8 mouse cellular contexts compared by ENCODE assay signal in the genomic region with DNA sequence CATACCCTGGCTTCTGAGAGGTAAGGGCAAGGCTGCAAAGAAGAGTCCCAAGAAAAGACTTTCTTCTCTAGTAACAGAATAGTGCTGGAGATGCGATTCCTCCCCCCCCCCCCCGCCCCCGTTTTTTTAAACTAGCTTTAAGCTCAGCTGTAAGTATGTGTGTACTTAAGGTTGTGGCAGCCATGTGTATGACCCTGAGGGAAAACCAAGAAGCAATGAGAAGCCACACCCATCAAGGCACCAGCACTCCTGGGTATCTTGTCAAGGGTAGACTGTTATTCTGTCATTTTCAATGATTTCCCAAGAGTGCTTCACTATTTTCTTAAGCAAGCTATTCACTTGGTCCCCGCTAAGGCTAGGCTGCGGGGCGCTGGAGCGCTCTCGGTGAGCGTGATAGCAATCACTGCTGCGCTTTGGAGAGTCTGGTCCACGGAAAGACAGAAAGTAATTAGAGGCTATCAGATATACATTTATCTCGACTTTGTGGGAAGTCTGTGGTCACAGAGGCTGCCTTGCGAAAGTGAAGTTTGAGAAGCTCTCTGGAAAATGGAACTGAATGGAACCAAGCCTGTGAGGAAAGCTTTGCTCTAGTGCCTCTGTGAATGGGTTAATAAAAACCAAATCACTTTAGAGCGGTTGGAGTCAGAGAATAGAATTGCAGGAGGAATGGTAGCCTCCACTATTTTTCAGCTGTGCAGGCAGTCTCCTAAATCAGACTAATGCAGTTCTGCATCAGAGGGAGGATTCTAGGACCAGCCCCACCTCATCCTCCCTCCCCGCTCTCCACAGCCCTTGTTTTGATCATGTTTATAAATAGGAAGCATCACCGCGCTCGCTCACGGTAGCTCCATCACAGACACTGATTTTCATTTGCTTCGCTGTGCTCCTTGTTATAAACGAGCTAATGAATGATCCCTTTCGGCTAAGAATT.
DNase-seq lines count a peak whose midpoint lies in the region; ATAC-seq lines count a peak whose summit lies in the region.

No protein-coding gene starts in this region.

- no peaks in the 10 kb centered on the region for H3K9me3 ChIP-seq in forebrain, embryonic 13.5 days (replicated peaks)
- no peaks in the 10 kb centered on the region for H3K9me3 ChIP-seq in forebrain, embryonic 12.5 days
- H3K9me3 ChIP-seq in lung, embryonic 15.5 days = no peaks in the 10 kb centered on the region

- peak overlapping the region; percentile 43 for H3K4me2 ChIP-seq in forebrain, embryonic 13.5 days
- no peak overlapping the region for H3K4me2 ChIP-seq in forebrain, embryonic 12.5 days
- peak overlapping the region; percentile 41 for H3K4me2 ChIP-seq in lung, embryonic 15.5 days

- no peaks in the 10 kb centered on the region for H3K27me3 ChIP-seq in forebrain, embryonic 13.5 days
- no peaks in the 10 kb centered on the region for H3K27me3 ChIP-seq in forebrain, embryonic 12.5 days
- H3K27me3 ChIP-seq in lung, embryonic 15.5 days = no peaks in the 10 kb centered on the region

- H3K4me1 ChIP-seq in forebrain, embryonic 13.5 days = no peaks in the 10 kb centered on the region
- H3K4me1 ChIP-seq in forebrain, embryonic 12.5 days = 0 out of 2 replicates have a peak, but pooled peaks cover 2% of the 10 kb centered on the region
- no peaks in the 10 kb centered on the region for H3K4me1 ChIP-seq in lung, embryonic 15.5 days

- peak; percentile 62 for ATAC-seq in forebrain, embryonic 13.5 days
- no peak for ATAC-seq in forebrain, embryonic 12.5 days (ENCODE audit: low FRiP score)
- ATAC-seq in lung, embryonic 15.5 days (ENCODE audit: borderline replicate concordance, extremely low read depth, low FRiP score, low TSS enrichment) = no peak

- H3K36me3 ChIP-seq in forebrain, embryonic 13.5 days (ENCODE audit: poor library complexity, severe bottlenecking) = no peaks in the 10 kb centered on the region
- H3K36me3 ChIP-seq in forebrain, embryonic 12.5 days (replicated peaks) = no peaks in the 10 kb centered on the region
- no peaks in the 10 kb centered on the region for H3K36me3 ChIP-seq in lung, embryonic 15.5 days

- 58% methylated on average over 22 of the region's 22 CpGs for WGBS in forebrain, embryonic 13.5 days
- WGBS in forebrain, embryonic 12.5 days = 64% methylated on average over 22 of the region's 22 CpGs
- WGBS in lung, embryonic 15.5 days = 43% methylated on average over 22 of the region's 22 CpGs

- no peak for DNase-seq in lung, postnatal 4 days
- DNase-seq in layer of hippocampus, adult 9-11 months = peak; percentile 21
- peak; percentile 8 for DNase-seq in right cerebral cortex, postnatal 14 days
- DNase-seq in adrenal gland, postnatal 10 days = no peak
- DNase-seq in kidney, adult 9 months = no peak

- no peak overlapping the region for H3K27ac ChIP-seq in forebrain, embryonic 13.5 days
- no peak overlapping the region for H3K27ac ChIP-seq in forebrain, embryonic 12.5 days
- no peak overlapping the region for H3K27ac ChIP-seq in lung, embryonic 15.5 days

- H3K4me3 ChIP-seq in forebrain, embryonic 13.5 days = no peak overlapping the region
- no peak overlapping the region for H3K4me3 ChIP-seq in forebrain, embryonic 12.5 days (replicated peaks)
- peak overlapping the region; percentile 7 for H3K4me3 ChIP-seq in lung, embryonic 15.5 days

- no peak overlapping the region for H3K9ac ChIP-seq in forebrain, embryonic 13.5 days
- H3K9ac ChIP-seq in forebrain, embryonic 12.5 days = no peak overlapping the region
- no peak overlapping the region for H3K9ac ChIP-seq in lung, embryonic 15.5 days

Comparison
In these comparisons a context has a peak if more than half of its experiments do, and no peak if none do; other contexts are left out.
1. DNase-seq: peak in layer of hippocampus, adult 9-11 months (single experiment) and right cerebral cortex, postnatal 14 days (single experiment); none in lung, postnatal 4 days (0 of 2), adrenal gland, postnatal 10 days (single experiment) and kidney, adult 9 months (single experiment).